Comparison of ENCODE assay signal across 21 mouse cellular contexts in the genomic region with DNA sequence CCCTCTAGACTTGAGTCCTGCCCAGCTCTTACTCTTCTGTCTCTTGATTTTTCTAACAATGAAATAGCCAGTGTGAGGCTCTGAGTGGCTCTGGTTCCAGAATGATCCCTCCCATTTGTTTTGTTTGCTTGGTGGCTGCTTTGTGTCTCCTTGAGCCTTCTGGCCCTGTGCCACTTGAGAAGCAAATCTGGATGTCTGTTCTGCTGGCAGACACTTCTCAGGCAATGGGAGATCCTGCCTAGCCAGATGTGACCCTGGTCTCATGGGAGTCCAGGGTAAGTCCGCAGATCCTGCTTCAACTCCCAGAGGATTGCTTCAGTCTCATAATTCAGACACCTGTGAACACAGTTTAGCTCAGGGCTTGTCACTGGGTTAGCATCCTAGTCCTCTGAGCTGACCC.
DNase-seq lines count a peak whose midpoint lies in the region; ATAC-seq lines count a peak whose summit lies in the region.
"Had no signal": no experiment of that assay in that cellular context is flagged by ENCODE, and none has a peak within 500 bp of the region (broad histone marks: within the 10 kb centered on the region; RNA-seq: fewer than 3 reads in every experiment).

No protein-coding gene starts in this region.

- no peak overlapping the region for H3K27ac ChIP-seq in forebrain, embryonic 14.5 days (ENCODE audit: low read depth, low read length)
- no peak overlapping the region for H3K27ac ChIP-seq in forebrain, embryonic 13.5 days
- no peak overlapping the region for H3K27ac ChIP-seq in midbrain, embryonic 14.5 days (replicated peaks; ENCODE audit: low read depth, low read length)
- no peak overlapping the region for H3K27ac ChIP-seq in midbrain, embryonic 15.5 days
- no peak overlapping the region for H3K27ac ChIP-seq in embryonic facial prominence, embryonic 15.5 days (replicated peaks)
- H3K27ac ChIP-seq: embryonic facial prominence, embryonic 13.5 days; forebrain, embryonic 10.5 days; heart, embryonic 10.5 days; hindbrain, embryonic 13.5 days had no signal

- H3K4me2 ChIP-seq in forebrain, embryonic 14.5 days (ENCODE audit: low read length), result no peak overlapping the region
- no peak overlapping the region for H3K4me2 ChIP-seq in forebrain, embryonic 13.5 days
- no peak overlapping the region for H3K4me2 ChIP-seq in midbrain, embryonic 14.5 days (ENCODE audit: low read length)
- no peak overlapping the region for H3K4me2 ChIP-seq in midbrain, embryonic 15.5 days
- H3K4me2 ChIP-seq in embryonic facial prominence, embryonic 15.5 days (replicated peaks), result no peak overlapping the region
- H3K4me2 ChIP-seq: embryonic facial prominence, embryonic 13.5 days; hindbrain, embryonic 13.5 days had no signal

- no peak overlapping the region for H3K4me3 ChIP-seq in forebrain, embryonic 14.5 days (ENCODE audit: low read depth, low read length)
- H3K4me3 ChIP-seq in forebrain, embryonic 13.5 days, result no peak overlapping the region
- no peak overlapping the region for H3K4me3 ChIP-seq in midbrain, embryonic 14.5 days (replicated peaks; ENCODE audit: low read depth, low read length)
- no peak overlapping the region for H3K4me3 ChIP-seq in midbrain, embryonic 15.5 days
- no peak overlapping the region for H3K4me3 ChIP-seq in embryonic facial prominence, embryonic 15.5 days (replicated peaks)
- H3K4me3 ChIP-seq: embryonic facial prominence, embryonic 13.5 days; erythroblast, embryonic 14.5 days; forebrain, embryonic 10.5 days; heart, embryonic 10.5 days; hindbrain, embryonic 13.5 days had no signal

- ATAC-seq in forebrain, embryonic 14.5 days, result no peak
- ATAC-seq in forebrain, embryonic 13.5 days, result no peak
- ATAC-seq in midbrain, embryonic 14.5 days (ENCODE audit: low FRiP score, low TSS enrichment), result no peak
- no peak for ATAC-seq in midbrain, embryonic 15.5 days (replicated peaks)
- peak; percentile 63 for ATAC-seq in embryonic facial prominence, embryonic 15.5 days (ENCODE audit: insufficient number of reproducible peaks, low FRiP score, low TSS enrichment, low read depth)
- no peak for ATAC-seq in inflammation-experienced regulatory T-cells, adult 6 months
- ATAC-seq: forebrain, embryonic 16.5 days; intestine, embryonic 16.5 days had no signal

- peak; percentile 33 for DNase-seq in forebrain, embryonic 14.5 days (ENCODE audit: low spot score)
- DNase-seq in midbrain, embryonic 14.5 days, result peak; percentile 42
- DNase-seq in MN1 (ENCODE audit: low spot score), result peak; percentile 94
- DNase-seq: adrenal gland, postnatal 25 days; cerebellum, adult 2 months; gastrocnemius, postnatal 10 days; heart, adult 18-20 months; heart, postnatal 10 days; heart, postnatal 4 days had no signal

- H3K9ac ChIP-seq in forebrain, embryonic 14.5 days (ENCODE audit: low read length), result no peak overlapping the region
- no peak overlapping the region for H3K9ac ChIP-seq in forebrain, embryonic 13.5 days
- H3K9ac ChIP-seq in midbrain, embryonic 14.5 days (replicated peaks; ENCODE audit: low read length), result no peak overlapping the region
- H3K9ac ChIP-seq in midbrain, embryonic 15.5 days, result no peak overlapping the region
- no peak overlapping the region for H3K9ac ChIP-seq in embryonic facial prominence, embryonic 15.5 days
- H3K9ac ChIP-seq: embryonic facial prominence, embryonic 13.5 days; hindbrain, embryonic 13.5 days had no signal

- no peaks in the 10 kb centered on the region for H3K36me3 ChIP-seq in forebrain, embryonic 14.5 days (ENCODE audit: control insufficient read depth, insufficient read depth, low read length)
- H3K36me3 ChIP-seq in forebrain, embryonic 13.5 days (ENCODE audit: poor library complexity, severe bottlenecking), result no peaks in the 10 kb centered on the region
- no peaks in the 10 kb centered on the region for H3K36me3 ChIP-seq in midbrain, embryonic 14.5 days (ENCODE audit: control insufficient read depth, insufficient read depth, low read length)
- H3K36me3 ChIP-seq in midbrain, embryonic 15.5 days (replicated peaks), result no peaks in the 10 kb centered on the region
- H3K36me3 ChIP-seq in embryonic facial prominence, embryonic 15.5 days, result no peaks in the 10 kb centered on the region
- H3K36me3 ChIP-seq: embryonic facial prominence, embryonic 13.5 days; forebrain, embryonic 10.5 days; G1E; heart, embryonic 10.5 days; hindbrain, embryonic 13.5 days had no signal

- H3K9me3 ChIP-seq in forebrain, embryonic 14.5 days (replicated peaks; ENCODE audit: control insufficient read depth, low read length), result no peaks in the 10 kb centered on the region
- H3K9me3 ChIP-seq in forebrain, embryonic 13.5 days (replicated peaks), result no peaks in the 10 kb centered on the region
- no peaks in the 10 kb centered on the region for H3K9me3 ChIP-seq in midbrain, embryonic 14.5 days (ENCODE audit: control insufficient read depth, low read length)
- H3K9me3 ChIP-seq in midbrain, embryonic 15.5 days, result no peaks in the 10 kb centered on the region
- no peaks in the 10 kb centered on the region for H3K9me3 ChIP-seq in embryonic facial prominence, embryonic 15.5 days (replicated peaks)
- H3K9me3 ChIP-seq: embryonic facial prominence, embryonic 13.5 days; forebrain, embryonic 10.5 days; G1E; heart, embryonic 10.5 days; hindbrain, embryonic 13.5 days had no signal

- no peaks in the 10 kb centered on the region for H3K4me1 ChIP-seq in forebrain, embryonic 14.5 days (ENCODE audit: control insufficient read depth, insufficient read depth, low read length)
- H3K4me1 ChIP-seq in forebrain, embryonic 13.5 days, result no peaks in the 10 kb centered on the region
- no peaks in the 10 kb centered on the region for H3K4me1 ChIP-seq in midbrain, embryonic 14.5 days (ENCODE audit: control insufficient read depth, insufficient read depth, low read length)
- no peaks in the 10 kb centered on the region for H3K4me1 ChIP-seq in midbrain, embryonic 15.5 days
- H3K4me1 ChIP-seq in embryonic facial prominence, embryonic 15.5 days, result no peaks in the 10 kb centered on the region
- H3K4me1 ChIP-seq: embryonic facial prominence, embryonic 13.5 days; forebrain, embryonic 10.5 days; heart, embryonic 10.5 days had no signal

- H3K27me3 ChIP-seq in forebrain, embryonic 14.5 days (replicated peaks; ENCODE audit: control insufficient read depth, insufficient read depth, low read length), result no peaks in the 10 kb centered on the region
- no peaks in the 10 kb centered on the region for H3K27me3 ChIP-seq in forebrain, embryonic 13.5 days
- H3K27me3 ChIP-seq in midbrain, embryonic 14.5 days (ENCODE audit: control insufficient read depth, insufficient read depth, low read length), result no peaks in the 10 kb centered on the region
- no peaks in the 10 kb centered on the region for H3K27me3 ChIP-seq in midbrain, embryonic 15.5 days (replicated peaks)
- H3K27me3 ChIP-seq in embryonic facial prominence, embryonic 15.5 days, result no peaks in the 10 kb centered on the region
- H3K27me3 ChIP-seq: embryonic facial prominence, embryonic 13.5 days; hindbrain, embryonic 13.5 days had no signal

- WGBS in forebrain, embryonic 14.5 days, result 82% methylated on average over 1 of the region's 1 CpGs
- WGBS in forebrain, embryonic 13.5 days, result 75% methylated on average over 1 of the region's 1 CpGs
- 52% methylated on average over 1 of the region's 1 CpGs for WGBS in midbrain, embryonic 14.5 days
- WGBS in midbrain, embryonic 15.5 days, result 55% methylated on average over 1 of the region's 1 CpGs
- WGBS in embryonic facial prominence, embryonic 15.5 days, result 44% methylated on average over 1 of the region's 1 CpGs

Comparison
In these comparisons a context has a peak if more than half of its experiments do, and no peak if none do; other contexts are left out.
1. DNase-seq: peak in every context shown above with its lines; median percentile 94 in MN1; 42 in midbrain, embryonic 14.5 days; 33 in forebrain, embryonic 14.5 days.